Mouse (Mus musculus) cerebellum, adult 2 months (tissue): ENCODE results near the gene Ganc.

Experiments
- CTCF ChIP-seq: fragments of 200-500 bp; IDR thresholded peaks from 2 replicates; pipeline ENCODE4 v1.5.1; 2011; ENCODE audit warnings: low read depth, mild to moderate bottlenecking, control low read depth, low read length, moderate library complexity, borderline replicate concordance; ENCODE audit not compliant: insufficient read depth
- POLR2A ChIP-seq: fragments of 200-500 bp; IDR thresholded peaks from 2 replicates; pipeline ENCODE4 v1.6.1; 2011; ENCODE audit warnings: low read length, control low read depth, borderline replicate concordance; ENCODE audit not compliant: insufficient read depth

- no peak for TF ChIP-seq POLR2A
- TF ChIP-seq CTCF: no peak
These were observed 14.3 kb upstream of the Ganc start for GRCm38 (mm10) chr2:120389376-120389775.
